Mouse (Mus musculus) cortical plate, adult 2 months (tissue): ENCODE data around the gene Lpar5.
A peak's percentile ranks its signal among the peaks of the same experiment; 100 is the strongest.

Source experiments
- CTCF ChIP-seq: fragments of 200-500 bp; IDR thresholded peaks from 2 replicates; pipeline ENCODE4 v1.5.1; 2011; ENCODE audit warnings: mild to moderate bottlenecking, control low read depth, low read length; ENCODE audit not compliant: insufficient read depth; ENCODE audit errors: extremely low read depth
- POLR2A ChIP-seq: fragments of 200-500 bp; IDR thresholded peaks from 2 replicates; pipeline ENCODE4 v1.6.1; 2011; ENCODE audit warnings: mild to moderate bottlenecking, low read length, control low read depth; ENCODE audit not compliant: insufficient read depth; ENCODE audit errors: extremely low read depth

DNA sequence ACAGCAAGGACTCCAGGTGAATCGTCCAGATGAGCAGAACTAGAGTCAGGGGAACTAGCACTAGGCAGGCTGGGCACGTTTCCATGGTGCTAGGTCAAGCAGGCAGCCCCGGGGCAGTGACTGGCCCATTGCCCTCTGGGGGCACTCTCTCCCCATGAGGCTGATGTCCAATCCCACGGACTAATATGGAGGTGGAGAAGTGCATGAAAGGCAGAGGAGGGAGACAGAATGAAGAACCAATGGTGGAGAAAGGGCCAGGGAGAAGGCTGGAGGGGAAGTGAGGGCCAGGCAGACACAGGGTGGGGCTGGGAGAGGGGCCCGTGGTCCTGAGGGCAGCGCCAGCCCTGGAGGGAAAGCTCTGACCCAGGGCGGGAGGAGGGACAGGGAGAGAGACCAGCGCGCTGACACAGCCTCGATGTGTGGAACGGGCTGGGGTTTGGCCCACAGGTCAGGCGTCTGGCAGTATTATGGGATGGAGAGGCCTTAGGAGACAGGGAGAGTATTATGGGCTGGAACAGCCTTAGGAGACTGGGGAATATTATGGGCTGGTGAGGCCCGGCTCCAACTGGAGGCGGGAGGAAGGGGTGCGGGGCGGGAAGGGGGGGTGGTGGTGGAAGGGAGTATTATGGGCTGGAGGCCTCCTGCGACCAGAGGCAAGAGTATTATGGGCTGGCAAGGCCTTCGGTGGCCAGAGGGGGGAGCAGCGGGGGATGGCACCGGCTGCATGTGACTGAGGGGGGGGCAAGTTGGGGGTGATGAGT lies 21.0 kb downstream of the Lpar5 start:
- TF ChIP-seq CTCF: no peak
- TF ChIP-seq POLR2A: 0 out of 2 replicates have a peak, but pooled peaks have one; percentile 30
